Mouse (Mus musculus): ENCODE data around the gene Selenoi. TPM values are rescaled to one million over a fixed set of nuclear protein-coding genes. Genes with fewer than 3 reads are reported as not detected.

Selenoi gene
- 27.3 TPM for total RNA-seq (2023)

DNA sequence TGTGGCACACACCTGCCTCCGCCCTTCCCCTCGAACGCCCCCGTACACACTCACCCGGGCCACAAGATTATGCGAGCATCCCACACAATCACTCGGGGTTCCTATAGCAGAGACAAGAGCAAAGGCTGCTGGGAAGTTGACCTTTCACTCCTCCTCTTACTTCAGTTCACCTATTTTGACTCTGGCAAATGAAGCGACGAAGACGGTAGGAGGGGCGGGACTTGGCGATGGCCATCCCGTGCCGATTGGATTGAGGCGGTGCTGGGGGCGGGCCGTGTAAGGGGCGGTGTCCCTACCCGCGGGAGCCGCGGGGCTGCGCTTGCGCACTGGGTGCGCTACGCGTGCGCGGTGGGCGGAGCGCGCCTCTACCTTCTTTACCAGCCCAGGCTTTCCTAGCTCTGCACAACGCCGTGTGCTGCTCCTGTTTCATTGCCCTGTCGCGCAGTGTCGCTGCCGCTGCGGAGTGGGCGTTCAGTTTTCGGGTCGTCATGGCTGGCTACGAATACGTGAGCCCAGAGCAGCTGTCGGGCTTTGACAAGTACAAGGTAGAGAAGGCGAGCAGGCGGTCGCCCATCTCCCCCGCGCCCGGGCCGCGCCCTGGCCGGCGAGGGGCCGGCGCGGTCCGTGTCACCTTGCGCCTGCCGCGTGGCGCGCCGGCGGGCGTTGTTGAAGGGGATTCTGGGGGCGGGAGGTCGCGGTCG is at the start of gene Selenoi:
Gene Selenoi, plus strand, starts transcription at position 311 of the 701 bp plus-strand sequence.

DNA sequence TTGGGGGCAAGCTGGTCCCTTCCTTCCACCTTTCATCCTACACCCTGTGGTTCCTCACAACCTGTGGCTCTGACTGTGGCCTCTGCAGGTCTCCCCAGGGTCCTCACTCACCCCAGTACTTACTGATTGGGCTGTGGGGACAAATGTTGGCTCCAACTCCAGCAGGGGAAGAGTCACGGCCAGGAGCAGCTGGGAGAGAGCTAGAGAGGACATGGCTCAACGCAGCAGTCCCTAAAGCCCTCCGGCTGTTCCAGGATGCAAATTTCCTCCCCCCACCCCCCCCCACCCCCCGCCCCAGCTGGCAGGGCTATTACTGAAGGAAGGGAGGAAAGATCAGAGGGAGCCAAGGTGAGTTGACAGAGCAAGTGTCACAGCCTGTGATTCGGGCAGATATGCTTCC is 26.9 kb upstream of the Selenoi start, which contains the start of gene Adgrf3:
Gene Adgrf3, minus strand, starts transcription at position 230 of the 400 bp plus-strand sequence.

DNA sequence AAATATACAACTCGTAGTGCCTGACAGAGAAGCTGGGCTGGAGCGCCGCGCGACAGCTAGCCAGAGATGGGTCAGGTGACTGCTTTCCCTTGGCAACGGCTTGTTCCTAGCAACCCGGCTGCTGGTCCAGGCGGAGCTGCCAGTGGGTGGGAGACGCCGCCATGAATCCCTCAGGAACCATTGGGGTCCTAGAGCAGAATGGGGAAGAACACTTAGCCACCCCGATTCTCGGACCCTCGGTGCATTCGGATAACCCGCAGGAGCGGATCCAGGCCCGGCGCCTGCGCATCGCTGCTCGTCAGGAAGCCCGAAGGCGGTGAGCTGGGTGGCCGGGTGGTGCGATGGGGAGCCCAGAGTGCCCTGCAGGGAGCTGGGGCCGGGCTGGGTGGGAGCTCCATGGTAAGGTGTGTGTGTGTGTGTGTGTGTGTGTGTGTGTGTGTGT is 48.9 kb downstream of the Selenoi start, which contains the start of gene Drc1:
Gene Drc1, plus strand, starts transcription at position 98 of the 442 bp plus-strand sequence.

Other genes with a start within 250 kb of the Selenoi start
- gene Il6, start 219.5 kb upstream of the Selenoi start, total RNA-seq (2023): not detected
- gene Tyms, start 159.0 kb upstream of the Selenoi start, total RNA-seq (2023): 7.1 TPM
- not detected for gene Garem2, start 127.4 kb upstream of the Selenoi start, total RNA-seq (2023)
- gene 3110082J24Rik, start 126.5 kb upstream of the Selenoi start, total RNA-seq (2023): not detected
- 105 TPM for gene Hadha, start 77.4 kb upstream of the Selenoi start, total RNA-seq (2023)
- 97.6 TPM for gene Hadhb, start 77.3 kb upstream of the Selenoi start, total RNA-seq (2023)
- not detected for gene Adgrf3, start 26.9 kb upstream of the Selenoi start, total RNA-seq (2023)
- gene Drc1, start 48.8 kb downstream of the Selenoi start, total RNA-seq (2023): 35.4 TPM
- gene Otof, start 229.4 kb downstream of the Selenoi start, total RNA-seq (2023): not detected
- gene 1700001C02Rik, start 233.5 kb downstream of the Selenoi start, total RNA-seq (2023): not detected